Mouse (Mus musculus): ENCODE measurements at regions not wholly inside any gene's neighbourhood (a gene's known extent, or its start where the extent isn't known, plus 50 kb on each side); places are given as distances from the start of the nearest gene placed in this dataset.

DNA sequence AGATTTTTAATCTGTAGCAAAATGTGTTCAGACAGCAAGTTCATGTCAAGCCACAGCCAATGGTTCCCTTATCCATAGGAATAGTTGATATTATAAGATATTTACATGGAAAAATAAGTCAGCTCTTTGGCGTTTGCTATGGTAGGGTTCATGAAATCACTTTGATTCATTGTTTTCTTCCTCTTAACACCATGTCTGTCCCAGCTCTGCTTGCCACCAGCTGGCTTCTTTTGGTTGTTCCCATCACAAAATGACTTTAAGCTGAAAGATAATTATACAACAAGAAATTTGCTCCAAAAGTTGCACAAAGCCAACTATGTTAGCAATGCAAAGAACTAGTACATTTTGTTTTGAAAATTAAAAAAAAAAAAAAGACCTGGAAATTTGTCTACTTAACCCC, 99.9 kb upstream of the Tcf21 start:
- DNase-seq (ENCODE audit: low read depth) = no peak

GRCm38 (mm10) chr10:22917797-22918196, 97.8 kb upstream of the Tcf21 start:
- DNase-seq (ENCODE audit: low read depth) = no peak

- DNase-seq (ENCODE audit: low read depth) = no peak
Observed at GRCm38 (mm10) chr10:22915785-22916514, 96.0 kb upstream of the Tcf21 start.

DNA sequence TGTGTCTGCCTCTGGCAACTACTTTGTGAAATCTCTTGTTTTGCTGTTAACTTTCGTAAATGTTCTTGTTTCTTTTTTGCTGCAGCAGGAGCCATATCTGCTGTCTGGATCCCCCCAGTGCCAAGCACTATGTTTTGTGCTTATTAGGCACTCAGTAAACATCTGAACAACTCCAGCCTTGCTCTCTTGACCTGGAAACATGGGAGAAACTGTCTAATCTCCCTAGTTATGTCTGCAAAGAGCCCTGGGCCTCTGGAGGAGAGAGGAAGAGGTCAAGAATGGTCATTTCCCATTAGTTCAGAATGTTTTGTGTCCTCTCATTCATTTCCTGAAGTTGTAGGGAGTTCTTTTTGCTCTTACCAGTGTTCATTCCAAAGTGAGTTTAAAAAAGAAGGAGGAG, 93.1 kb upstream of the Tcf21 start:
- no peak for DNase-seq (ENCODE audit: low read depth)

DNA sequence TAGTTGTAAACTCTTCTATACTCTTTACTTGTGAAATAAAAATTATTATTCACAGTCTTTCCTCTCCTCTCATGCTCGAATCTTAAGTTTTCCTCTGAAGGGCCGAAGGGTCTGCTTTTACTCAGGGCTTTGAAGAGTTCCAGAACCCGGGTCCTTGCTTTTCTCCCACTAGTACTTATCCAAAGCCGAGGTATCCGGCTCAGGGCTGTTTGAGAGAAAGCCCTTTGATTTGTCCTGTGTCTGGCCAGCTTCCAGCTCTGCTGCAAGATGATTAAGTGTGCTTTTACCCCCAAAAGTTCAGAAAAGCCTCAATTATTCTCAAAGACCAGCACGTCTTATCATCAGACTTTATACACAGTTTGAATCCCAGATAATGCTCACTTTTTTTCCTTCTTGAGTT, 88.7 kb upstream of the Tcf21 start:
- DNase-seq (ENCODE audit: low read depth) = no peak

- DNase-seq (ENCODE audit: low read depth) = no peak
Observed at GRCm38 (mm10) chr10:22905281-22905680, 85.3 kb upstream of the Tcf21 start.

GRCm38 (mm10) chr10:22893442-22893985, 73.5 kb upstream of the Tcf21 start:
- no peak for DNase-seq (ENCODE audit: low read depth)

DNA sequence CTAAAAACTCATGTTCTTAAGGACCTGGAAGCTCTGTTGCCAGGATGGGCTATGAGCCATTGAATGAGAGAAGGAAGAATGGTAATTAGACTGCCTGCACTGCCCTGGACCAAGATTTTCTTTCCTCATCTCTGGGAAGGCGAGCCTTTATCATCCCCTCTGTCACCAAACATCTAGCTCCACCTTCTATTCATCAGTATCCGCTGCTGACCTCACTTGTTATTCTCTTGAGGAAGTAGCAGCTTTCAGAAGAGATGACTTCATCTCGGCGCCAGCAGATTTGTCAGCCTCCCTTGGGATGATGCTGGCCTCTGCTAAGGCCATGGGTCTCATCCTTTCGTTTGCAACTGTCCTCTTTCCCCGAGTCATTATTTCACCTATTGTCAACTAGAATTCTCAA, 67.5 kb upstream of the Tcf21 start:
- DNase-seq (ENCODE audit: low read depth) = no peak

DNA sequence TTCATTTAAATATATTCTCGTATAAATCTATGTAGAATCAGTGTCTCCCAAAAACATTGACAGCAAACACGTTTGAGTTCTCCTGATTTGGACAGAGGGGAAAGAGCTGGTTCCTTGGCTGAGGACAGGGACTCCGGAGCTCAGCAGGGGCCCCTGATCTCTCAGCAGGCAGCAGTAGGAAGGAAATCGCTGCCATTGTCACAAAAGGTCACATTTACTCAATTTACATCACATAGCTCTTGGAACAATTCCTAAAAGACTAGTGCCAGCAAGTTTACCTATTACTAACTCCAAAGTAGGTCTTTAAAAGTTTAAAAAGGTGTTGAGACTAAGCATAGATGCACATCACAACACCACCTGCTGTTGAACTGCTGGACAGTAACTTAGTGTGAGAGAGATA, 59.7 kb upstream of the Tcf21 start:
- no peak for DNase-seq (ENCODE audit: low read depth)

- DNase-seq (ENCODE audit: low read depth) = no peak
Observed at GRCm38 (mm10) chr10:22877536-22878130, 57.7 kb upstream of the Tcf21 start.

DNA sequence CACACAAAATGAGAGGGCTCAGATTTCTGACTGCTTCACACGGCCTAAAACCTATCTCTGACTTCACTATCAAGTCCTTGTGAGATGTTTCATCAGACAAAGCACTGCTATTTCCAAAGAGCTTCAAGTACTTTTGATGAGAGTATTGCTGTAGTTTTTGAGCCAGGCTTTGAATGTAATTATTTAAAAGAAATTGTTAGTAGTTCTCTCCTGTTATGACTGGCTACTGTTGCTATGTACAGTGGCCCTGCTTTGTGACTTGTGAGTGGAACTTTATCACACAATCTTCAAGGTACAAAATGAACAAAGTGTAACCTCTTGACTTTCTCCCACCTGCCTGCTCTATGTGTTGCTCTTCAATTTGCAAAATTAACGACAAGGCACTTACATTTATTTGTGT, 57.1 kb upstream of the Tcf21 start:
- DNase-seq (ENCODE audit: low read depth) = no peak

GRCm38 (mm10) chr10:22875675-22876074, 55.7 kb upstream of the Tcf21 start:
- DNase-seq (ENCODE audit: low read depth) = no peak

GRCm38 (mm10) chr10:22875181-22875580, 55.2 kb upstream of the Tcf21 start:
- DNase-seq (ENCODE audit: low read depth) = no peak
